Mouse (Mus musculus): Measurements from ENCODE around the gene Prkce. TPM values are rescaled to one million over a fixed set of nuclear protein-coding genes. Genes with fewer than 3 reads are reported as not detected.

The Prkce gene
- total RNA-seq, 1 experiment: 1.7 TPM

- DNase-seq (ENCODE audit: low read depth, low spot score): no peak
- Histone ChIP-seq H3K27ac (ENCODE audit: insufficient read depth, low read depth, low read length, poor library complexity, severe bottlenecking) (no peak overlapping the region), H3K36me3 (ENCODE audit: control insufficient read depth, insufficient read depth, low read length, poor library complexity, severe bottlenecking) (no peaks in the 10 kb centered on the region), H3K9me3 (ENCODE audit: control insufficient read depth, insufficient read depth, low read depth, low read length) (no peaks in the 10 kb centered on the region), H3K4me3 (ENCODE audit: insufficient read depth in 1 of 2, low read depth in 1 of 2, low read length in 2 of 2, poor library complexity in 1 of 2, severe bottlenecking in 1 of 2) (no peak overlapping the region), H3K9ac (ENCODE audit: insufficient read depth, low read depth, low read length, poor library complexity, severe bottlenecking) (no peak overlapping the region), H3K4me1 (ENCODE audit: control insufficient read depth in 2 of 2, insufficient read depth in 2 of 2, low read length in 2 of 2, poor library complexity in 1 of 2) (no peaks in the 10 kb centered on the region)
- TF ChIP-seq CHD2 (IDR thresholded peaks at IDR 0.05; ENCODE audit: low read depth, low read length): no peak
- no peak for TF ChIP-seq ZNF384 (IDR thresholded peaks at IDR 0.05; ENCODE audit: low read depth, low read length)
- TF ChIP-seq MAFK (IDR thresholded peaks at IDR 0.05; ENCODE audit: insufficient read depth, low read depth, low read length): no peak
- no peak for TF ChIP-seq ZC3H11A (IDR thresholded peaks at IDR 0.05; ENCODE audit: borderline replicate concordance, low read depth, low read length)
- TF ChIP-seq HCFC1 (IDR thresholded peaks at IDR 0.05; ENCODE audit: borderline replicate concordance, insufficient read depth, low read length): no peak
- in situ Hi-C loops (cut with MboI; ENCODE audit: low sequenced_read_pairs in 2 of 2, unreplicated experiment in 2 of 2): no loop called here
These were observed 134.7 kb downstream of the Prkce start for GRCm38 (mm10) chr17:86302266-86302665.

- H3K27ac ChIP-seq (ENCODE audit: insufficient read depth, low read depth, low read length, poor library complexity, severe bottlenecking): no peak overlapping the region
- no peaks in the 10 kb centered on the region for H3K9me3 ChIP-seq (ENCODE audit: control insufficient read depth, insufficient read depth, low read depth, low read length)
- no peak overlapping the region for H3K9ac ChIP-seq (ENCODE audit: insufficient read depth, low read depth, low read length, poor library complexity, severe bottlenecking)
- in situ Hi-C loops (cut with MboI; ENCODE audit: low sequenced_read_pairs in 2 of 2, unreplicated experiment in 2 of 2): no loop called here
- H3K36me3 ChIP-seq (ENCODE audit: control insufficient read depth, insufficient read depth, low read length, poor library complexity, severe bottlenecking): no peaks in the 10 kb centered on the region
- TF ChIP-seq ZNF384 (IDR thresholded peaks at IDR 0.05; ENCODE audit: low read depth, low read length) (no peak), CHD2 (IDR thresholded peaks at IDR 0.05; ENCODE audit: low read depth, low read length) (no peak), ZC3H11A (IDR thresholded peaks at IDR 0.05; ENCODE audit: borderline replicate concordance, low read depth, low read length) (no peak), HCFC1 (IDR thresholded peaks at IDR 0.05; ENCODE audit: borderline replicate concordance, insufficient read depth, low read length) (no peak), MAFK (IDR thresholded peaks at IDR 0.05; ENCODE audit: insufficient read depth, low read depth, low read length) (no peak)
- DNase-seq (ENCODE audit: low read depth, low spot score): no peak
- H3K4me3 ChIP-seq (ENCODE audit: insufficient read depth in 1 of 2, low read depth in 1 of 2, low read length in 2 of 2, poor library complexity in 1 of 2, severe bottlenecking in 1 of 2): no peak overlapping the region
- H3K4me1 ChIP-seq (ENCODE audit: control insufficient read depth in 2 of 2, insufficient read depth in 2 of 2, low read length in 2 of 2, poor library complexity in 1 of 2): no peaks in the 10 kb centered on the region
These were observed 135.3 kb downstream of the Prkce start for GRCm38 (mm10) chr17:86302861-86303331.

- DNase-seq (ENCODE audit: low read depth, low spot score): no peak
- Histone ChIP-seq H3K4me1 (ENCODE audit: control insufficient read depth in 2 of 2, insufficient read depth in 2 of 2, low read length in 2 of 2, poor library complexity in 1 of 2) (no peaks in the 10 kb centered on the region), H3K9ac (ENCODE audit: insufficient read depth, low read depth, low read length, poor library complexity, severe bottlenecking) (no peak overlapping the region), H3K27ac (ENCODE audit: insufficient read depth, low read depth, low read length, poor library complexity, severe bottlenecking) (no peak overlapping the region), H3K36me3 (ENCODE audit: control insufficient read depth, insufficient read depth, low read length, poor library complexity, severe bottlenecking) (no peaks in the 10 kb centered on the region), H3K9me3 (ENCODE audit: control insufficient read depth, insufficient read depth, low read depth, low read length) (no peaks in the 10 kb centered on the region), H3K4me3 (ENCODE audit: insufficient read depth in 1 of 2, low read depth in 1 of 2, low read length in 2 of 2, poor library complexity in 1 of 2, severe bottlenecking in 1 of 2) (no peak overlapping the region)
- TF ChIP-seq CHD2 (IDR thresholded peaks at IDR 0.05; ENCODE audit: low read depth, low read length): no peak
- TF ChIP-seq MAFK (IDR thresholded peaks at IDR 0.05; ENCODE audit: insufficient read depth, low read depth, low read length): no peak
- TF ChIP-seq ZC3H11A (IDR thresholded peaks at IDR 0.05; ENCODE audit: borderline replicate concordance, low read depth, low read length): no peak
- TF ChIP-seq HCFC1 (IDR thresholded peaks at IDR 0.05; ENCODE audit: borderline replicate concordance, insufficient read depth, low read length): no peak
- no peak for TF ChIP-seq ZNF384 (IDR thresholded peaks at IDR 0.05; ENCODE audit: low read depth, low read length)
- in situ Hi-C loops (cut with MboI; ENCODE audit: low sequenced_read_pairs in 2 of 2, unreplicated experiment in 2 of 2): no loop called here
These were observed 136.0 kb downstream of the Prkce start for GRCm38 (mm10) chr17:86303401-86304243.

GRCm38 (mm10) chr17:86304923-86305630 is 137.5 kb downstream of the Prkce start:
- TF ChIP-seq ZNF384 (IDR thresholded peaks at IDR 0.05; ENCODE audit: low read depth, low read length): no peak
- no peak for TF ChIP-seq CHD2 (IDR thresholded peaks at IDR 0.05; ENCODE audit: low read depth, low read length)
- TF ChIP-seq ZC3H11A (IDR thresholded peaks at IDR 0.05; ENCODE audit: borderline replicate concordance, low read depth, low read length): no peak
- TF ChIP-seq HCFC1 (IDR thresholded peaks at IDR 0.05; ENCODE audit: borderline replicate concordance, insufficient read depth, low read length): no peak
- TF ChIP-seq MAFK (IDR thresholded peaks at IDR 0.05; ENCODE audit: insufficient read depth, low read depth, low read length): no peak
- DNase-seq (ENCODE audit: low read depth, low spot score): no peak

More at GRCm38 (mm10) chr17:86304923-86305630, 137.5 kb downstream of the Prkce start:
- H3K4me1 ChIP-seq (ENCODE audit: control insufficient read depth in 2 of 2, insufficient read depth in 2 of 2, low read length in 2 of 2, poor library complexity in 1 of 2): no peaks in the 10 kb centered on the region
- no peak overlapping the region for H3K9ac ChIP-seq (ENCODE audit: insufficient read depth, low read depth, low read length, poor library complexity, severe bottlenecking)
- in situ Hi-C loops (cut with MboI; ENCODE audit: low sequenced_read_pairs in 2 of 2, unreplicated experiment in 2 of 2): no loop called here
- H3K36me3 ChIP-seq (ENCODE audit: control insufficient read depth, insufficient read depth, low read length, poor library complexity, severe bottlenecking): no peaks in the 10 kb centered on the region
- H3K9me3 ChIP-seq (ENCODE audit: control insufficient read depth, insufficient read depth, low read depth, low read length): no peaks in the 10 kb centered on the region
- H3K27ac ChIP-seq (ENCODE audit: insufficient read depth, low read depth, low read length, poor library complexity, severe bottlenecking): no peak overlapping the region
- H3K4me3 ChIP-seq (ENCODE audit: insufficient read depth in 1 of 2, low read depth in 1 of 2, low read length in 2 of 2, poor library complexity in 1 of 2, severe bottlenecking in 1 of 2): no peak overlapping the region
